Mouse (Mus musculus) MEL (cell line): ENCODE data around the gene Tmem52b. TPM values are rescaled to one million over a fixed set of nuclear protein-coding genes. Genes with fewer than 3 reads are reported as not detected.

Source experiments
- DNase-seq: peaks from one replicate; pipeline ENCODE4 v3.0.0; 2011; ENCODE audit warnings: low read depth, low spot score
- H3K27ac ChIP-seq: 2 replicates; pipeline ENCODE4 v1.5.1; 2012; ENCODE audit warnings: low read depth, mild to moderate bottlenecking, control low read depth, low read length, moderate library complexity; ENCODE audit not compliant: control insufficient read depth
- H3K27me3 ChIP-seq, 2 experiments: fragments of 150-350 bp in 1 of 2; sonication (generic) in 1 of 2; 2 replicates each; pipeline ENCODE4 v1.6.1; 2012; ENCODE audit warnings: low read length in 2 of 2, mild to moderate bottlenecking in 2 of 2, improper control_type of control experiment in 1 of 2, moderate library complexity in 1 of 2; ENCODE audit not compliant: insufficient read depth in 2 of 2, control insufficient read depth in 1 of 2
- H3K36me3 ChIP-seq, 2 experiments: 2 replicates each; pipeline ENCODE4 v1.6.1; 2012 to 2014; ENCODE audit warnings: low read length in 2 of 2, improper control_type of control experiment in 1 of 2, inconsistent platforms in 1 of 2, mild to moderate bottlenecking in 1 of 2; ENCODE audit not compliant: insufficient read depth in 2 of 2, control insufficient read depth in 1 of 2
- H3K4me1 ChIP-seq, 2 experiments: fragments of 150-350 bp in 1 of 2; sonication (generic) in 1 of 2; 2 replicates each; pipeline ENCODE4 v1.6.1; 2012; ENCODE audit warnings: low read length in 2 of 2, improper control_type of control experiment in 1 of 2, mild to moderate bottlenecking in 1 of 2; ENCODE audit not compliant: insufficient read depth in 2 of 2, control insufficient read depth in 1 of 2
- H3K4me3 ChIP-seq, 2 experiments: fragments of 150-350 bp in 1 of 2; sonication (generic) in 1 of 2; 2 replicates each; pipeline ENCODE4 v1.5.1; 2012; ENCODE audit warnings: low read depth in 2 of 2, low read length in 2 of 2, mild to moderate bottlenecking in 2 of 2, moderate library complexity in 2 of 2, control low read depth in 1 of 2, improper control_type of control experiment in 1 of 2; ENCODE audit not compliant: control insufficient read depth in 1 of 2, insufficient read depth in 1 of 2
- H3K79me2 ChIP-seq: 2 replicates; pipeline ENCODE4 v1.6.1; 2012; ENCODE audit warnings: mild to moderate bottlenecking, low read length, moderate library complexity; ENCODE audit not compliant: control insufficient read depth, poor library complexity, insufficient read depth
- H3K9ac ChIP-seq: 2 replicates; pipeline ENCODE4 v1.6.1; 2012; ENCODE audit warnings: low read depth, mild to moderate bottlenecking, control low read depth, low read length, moderate library complexity; ENCODE audit not compliant: control insufficient read depth, poor library complexity, severe bottlenecking
- H3K9me3 ChIP-seq: fragments of 150-350 bp; sonication (generic); replicated peaks from 2 replicates; pipeline ENCODE4 v1.6.1; 2012; ENCODE audit warnings: mild to moderate bottlenecking, low read length, improper control_type of control experiment, moderate library complexity; ENCODE audit not compliant: insufficient read depth
- CHD1 ChIP-seq: IDR thresholded peaks from 2 replicates; pipeline ENCODE4 v1.6.1; 2012; ENCODE audit warnings: low read depth, mild to moderate bottlenecking, inconsistent platforms, low read length, improper control_type of control experiment
- CHD2 ChIP-seq: IDR thresholded peaks from 2 replicates; pipeline ENCODE4 v1.6.1; 2011; ENCODE audit warnings: low read length, improper control_type of control experiment
- CTCF ChIP-seq, 3 experiments: IDR thresholded peaks in 2 of 3; conservative IDR thresholded peaks in 1 of 3; 2 replicates each; pipeline ENCODE4 v1.5.1; 2011 to 2012; ENCODE audit warnings: low read length in 3 of 3, low read depth in 2 of 3, mild to moderate bottlenecking in 2 of 3, improper control_type of control experiment in 1 of 3, inconsistent platforms in 1 of 3, mixed read lengths in 1 of 3, moderate library complexity in 1 of 3; ENCODE audit not compliant: control insufficient read depth in 1 of 3, insufficient read depth in 1 of 3, poor library complexity in 1 of 3, severe bottlenecking in 1 of 3
- E2F4 ChIP-seq: IDR thresholded peaks from 2 replicates; pipeline ENCODE4 v1.6.1; 2011; ENCODE audit warnings: low read depth, low read length, improper control_type of control experiment, borderline replicate concordance
- ELF1 ChIP-seq: IDR thresholded peaks from 2 replicates; pipeline ENCODE4 v1.6.1; 2014; ENCODE audit warnings: low read depth, mild to moderate bottlenecking, inconsistent platforms, low read length, improper control_type of control experiment, moderate library complexity
- ETS1 ChIP-seq: IDR thresholded peaks from 2 replicates; pipeline ENCODE4 v1.6.1; 2012; ENCODE audit warnings: low read depth, mild to moderate bottlenecking, inconsistent platforms, low read length, improper control_type of control experiment, moderate library complexity
- KAT2A ChIP-seq: conservative IDR thresholded peaks from 2 replicates; pipeline ENCODE4 v1.6.1; 2012; ENCODE audit warnings: low read depth, low read length, improper control_type of control experiment, inconsistent platforms
- MAFK ChIP-seq: IDR thresholded peaks from 2 replicates; pipeline ENCODE4 v1.6.1; 2011; ENCODE audit warnings: low read depth, mild to moderate bottlenecking, low read length, improper control_type of control experiment, borderline replicate concordance
- MAX ChIP-seq: IDR thresholded peaks from 2 replicates; pipeline ENCODE4 v1.6.1; 2011; ENCODE audit warnings: low read length, improper control_type of control experiment
- MAZ ChIP-seq: IDR thresholded peaks from 2 replicates; pipeline ENCODE4 v1.6.1; 2012; ENCODE audit warnings: low read depth, mild to moderate bottlenecking, inconsistent platforms, low read length, improper control_type of control experiment
- MYB ChIP-seq: IDR thresholded peaks from 2 replicates; pipeline ENCODE4 v1.6.1; 2011; ENCODE audit warnings: mild to moderate bottlenecking, low read depth, low read length, improper control_type of control experiment
- POLR2A ChIP-seq, 2 experiments: IDR thresholded peaks; 2 replicates each; pipeline ENCODE4 v1.6.1; 2011 to 2012; ENCODE audit warnings: low read length in 2 of 2, mild to moderate bottlenecking in 2 of 2, control low read depth in 1 of 2, improper control_type of control experiment in 1 of 2, low read depth in 1 of 2, moderate library complexity in 1 of 2; ENCODE audit not compliant: control insufficient read depth in 1 of 2, insufficient read depth in 1 of 2, poor library complexity in 1 of 2
- RAD21 ChIP-seq: IDR thresholded peaks from 2 replicates; pipeline ENCODE4 v1.6.1; 2011; ENCODE audit warnings: mild to moderate bottlenecking, low read depth, low read length, improper control_type of control experiment
- RCOR1 ChIP-seq: IDR thresholded peaks from 2 replicates; pipeline ENCODE4 v1.6.1; 2012; ENCODE audit warnings: low read depth, mild to moderate bottlenecking, inconsistent platforms, low read length, improper control_type of control experiment
- SMC3 ChIP-seq: IDR thresholded peaks from 2 replicates; pipeline ENCODE4 v1.6.1; 2011; ENCODE audit warnings: low read depth, low read length, improper control_type of control experiment
- USF2 ChIP-seq, 2 experiments: IDR thresholded peaks; 2 replicates each; pipeline ENCODE4 v1.6.1; 2011 to 2012; ENCODE audit warnings: improper control_type of control experiment in 2 of 2, low read length in 2 of 2, borderline replicate concordance in 1 of 2, inconsistent platforms in 1 of 2, low read depth in 1 of 2, mild to moderate bottlenecking in 1 of 2; ENCODE audit not compliant: insufficient read depth in 1 of 2
- ZC3H11A ChIP-seq: IDR thresholded peaks from 2 replicates; pipeline ENCODE4 v1.6.1; 2012; ENCODE audit warnings: low read depth, mild to moderate bottlenecking, inconsistent platforms, low read length, improper control_type of control experiment
- ZMIZ1 ChIP-seq: IDR thresholded peaks from 2 replicates; pipeline ENCODE4 v1.6.1; 2012; ENCODE audit warnings: low read depth, mild to moderate bottlenecking, inconsistent platforms, low read length, improper control_type of control experiment, moderate library complexity
- ZNF384 ChIP-seq: IDR thresholded peaks from 2 replicates; pipeline ENCODE4 v1.6.1; 2012; ENCODE audit warnings: low read depth, mild to moderate bottlenecking, inconsistent platforms, low read length, improper control_type of control experiment
- polyA plus RNA-seq, 2 experiments: library from polyadenylated mRNA; stranded (reverse) in 1 of 2; unstranded in 1 of 2; fragments of >175 nt in 1 of 2; fragments of >200 nt in 1 of 2; gene quantifications; 2 replicates each; pipeline versions ENCODE4 v1.2.1 to v1.2.4; 2012; ENCODE audit warnings: low replicate concordance in 2 of 2, low read depth in 1 of 2; ENCODE audit not compliant: insufficient read length in 2 of 2, insufficient read depth in 1 of 2, missing spikeins in 1 of 2
- total RNA-seq: library from RNA; depleted of rRNA; stranded (reverse); fragments of 300-350 nt; gene quantifications from 2 replicates; pipeline ENCODE4 v1.2.3, GENCODE M21; 2012

Gene Tmem52b
- total and polyA plus RNA-seq, 3 experiments: not detected

DNA sequence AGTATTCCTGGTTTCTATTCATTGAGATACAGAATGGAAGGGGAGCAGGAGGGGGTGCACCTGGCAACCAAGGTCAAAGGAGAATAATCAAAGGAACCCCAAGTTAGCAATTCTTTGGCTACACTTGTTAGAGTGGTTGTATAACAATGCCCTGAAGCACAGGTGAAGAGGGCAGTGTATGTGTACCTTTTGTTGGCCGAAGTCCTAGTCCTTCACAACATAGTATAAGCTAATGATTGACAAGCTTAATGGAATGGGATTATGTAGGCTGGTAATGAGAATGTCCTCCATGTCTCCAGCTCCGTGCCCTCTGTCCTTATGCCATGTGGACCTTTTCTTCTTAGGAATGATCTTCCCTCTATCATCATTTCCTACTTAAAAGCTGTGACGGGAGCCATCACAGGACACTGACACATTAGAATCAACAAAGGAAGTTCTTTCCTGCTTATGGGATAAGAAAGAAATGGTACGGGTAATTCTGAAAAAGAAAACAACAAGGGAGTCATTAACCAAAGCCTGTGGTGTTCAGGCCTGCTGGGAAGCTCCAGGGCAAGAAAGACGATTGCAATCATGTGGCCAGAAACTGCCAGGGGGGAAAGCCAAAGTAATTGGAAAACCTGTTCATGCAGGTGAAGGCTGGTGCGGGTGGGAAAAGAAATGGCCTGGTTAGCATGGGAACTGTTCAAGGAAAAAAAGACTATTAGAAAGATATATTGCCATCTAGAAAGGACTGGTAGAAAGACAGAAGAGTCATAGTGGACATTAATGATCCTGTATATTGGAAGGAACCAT lies 2.0 kb upstream of the Tmem52b start:
- H3K79me2 ChIP-seq: no peaks in the 10 kb centered on the region
- TF ChIP-seq ZC3H11A: no peak
- no peak for TF ChIP-seq E2F4
- no peak for TF ChIP-seq RAD21
- TF ChIP-seq MAX: no peak
- no peak for TF ChIP-seq MYB
- TF ChIP-seq CHD2: no peak
- no peak for TF ChIP-seq MAFK
- H3K9ac ChIP-seq: no peak overlapping the region
- peaks cover 0 to 12% of the 10 kb centered on the region in 2 experiments; a peak in 1 of 4 replicates for H3K4me1 ChIP-seq
- DNase-seq: no peak
- no peak overlapping the region for H3K4me3 ChIP-seq
- H3K9me3 ChIP-seq: no peaks in the 10 kb centered on the region
- no peak overlapping the region for H3K27ac ChIP-seq
- H3K36me3 ChIP-seq: peaks cover 0 to 8% of the 10 kb centered on the region in 2 experiments; a peak in 2 of 4 replicates
- no peaks in the 10 kb centered on the region; a peak in 2 of 4 replicates for H3K27me3 ChIP-seq

DNA sequence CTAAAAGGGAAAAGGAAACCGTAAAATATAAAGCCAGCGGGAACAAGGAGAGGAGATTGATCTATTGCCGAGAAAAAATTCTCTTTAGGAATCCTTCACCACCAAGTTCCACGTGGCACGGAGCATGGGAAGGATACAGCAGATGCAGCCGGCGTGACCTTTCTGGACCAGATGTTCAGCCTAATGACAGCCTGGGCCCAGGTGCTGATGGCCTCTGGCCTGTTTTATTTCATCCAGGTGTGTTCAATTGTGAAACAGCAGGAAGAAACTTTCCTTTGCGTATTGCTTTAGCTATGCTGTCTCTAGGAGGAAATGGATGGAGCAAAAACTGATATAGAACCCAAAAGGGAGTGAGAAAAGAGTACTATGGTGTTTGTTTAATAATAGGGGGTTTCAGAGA lies 513 bp downstream of the Tmem52b start:
- H3K4me3 ChIP-seq: no peak overlapping the region

DNA sequence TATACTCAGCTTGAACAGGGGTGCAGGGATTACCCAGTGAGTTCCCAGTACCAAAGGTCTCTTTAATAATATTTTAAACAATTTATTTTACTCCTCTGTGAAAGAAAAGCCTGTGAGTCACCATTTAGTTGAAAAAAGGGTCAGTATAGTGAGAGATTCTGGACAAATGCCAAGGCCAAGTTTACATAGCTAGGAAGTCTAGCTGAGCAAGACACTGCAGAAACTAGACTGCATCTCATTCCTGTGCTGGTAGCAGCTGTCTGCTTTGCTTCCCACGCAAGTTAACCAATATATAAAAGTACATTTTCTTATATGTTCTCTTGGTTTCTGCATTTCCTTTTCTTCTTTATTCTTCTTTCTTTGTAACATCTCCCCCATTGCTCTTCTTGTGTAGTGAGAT lies 1.1 kb downstream of the Tmem52b start:
- TF ChIP-seq E2F4: no peak
- no peak overlapping the region for H3K4me3 ChIP-seq
- peak; percentile 31 for DNase-seq
- no peak overlapping the region for H3K9ac ChIP-seq
- peaks cover 0 to 6% of the 10 kb centered on the region in 2 experiments; a peak in 2 of 4 replicates for H3K36me3 ChIP-seq
- no peaks in the 10 kb centered on the region for H3K79me2 ChIP-seq
- H3K27ac ChIP-seq: no peak overlapping the region
- H3K9me3 ChIP-seq: no peaks in the 10 kb centered on the region
- peaks cover 0 to 9% of the 10 kb centered on the region in 2 experiments; a peak in 1 of 4 replicates for H3K4me1 ChIP-seq
- no peaks in the 10 kb centered on the region; a peak in 1 of 4 replicates for H3K27me3 ChIP-seq

More for the DNA sequence above, 513 bp downstream of the Tmem52b start:
- H3K79me2 ChIP-seq: no peaks in the 10 kb centered on the region
- peaks cover 0 to 9% of the 10 kb centered on the region in 2 experiments; a peak in 1 of 4 replicates for H3K4me1 ChIP-seq
- no peak for DNase-seq
- peaks cover 0 to 6% of the 10 kb centered on the region in 2 experiments; a peak in 2 of 4 replicates for H3K36me3 ChIP-seq
- no peak overlapping the region for H3K9ac ChIP-seq
- no peaks in the 10 kb centered on the region; a peak in 2 of 4 replicates for H3K27me3 ChIP-seq
- no peak for TF ChIP-seq CTCF (IDR thresholded peaks at IDR 0.05 in 2 of 3, conservative IDR thresholded peaks at IDR 0.05 in 1 of 3; ENCODE audit: control insufficient read depth in 1 of 3, insufficient read depth in 1 of 3, low read depth in 2 of 3, low read length in 3 of 3, poor library complexity in 1 of 3, severe bottlenecking in 1 of 3)
- TF ChIP-seq ELF1: no peak
- TF ChIP-seq ETS1: no peak
- no peak for TF ChIP-seq POLR2A (IDR thresholded peaks at IDR 0.05; ENCODE audit: control insufficient read depth in 1 of 2, insufficient read depth in 1 of 2, low read depth in 1 of 2, low read length in 2 of 2, poor library complexity in 1 of 2)
- no peak for TF ChIP-seq RCOR1
- TF ChIP-seq KAT2A: no peak
- TF ChIP-seq ZNF384: no peak
- TF ChIP-seq CHD1: no peak
- no peak for TF ChIP-seq USF2 (IDR thresholded peaks at IDR 0.05; ENCODE audit: borderline replicate concordance in 1 of 2, insufficient read depth in 1 of 2, low read depth in 1 of 2, low read length in 2 of 2)
- TF ChIP-seq CHD2: no peak
- no peak for TF ChIP-seq ZMIZ1
- TF ChIP-seq SMC3: no peak
- no peak for TF ChIP-seq MAZ
- H3K9me3 ChIP-seq: no peaks in the 10 kb centered on the region
- H3K27ac ChIP-seq: no peak overlapping the region
